Mouse (Mus musculus): Measurements from ENCODE around the gene Lpin1.
A peak's percentile ranks its signal among the peaks of the same experiment; 100 is the strongest.

Lpin1 gene

GRCm38 (mm10) chr12:16618512-16619274, 7.9 kb upstream of the Lpin1 start:
- no peak for DNase-seq (ENCODE audit: low spot score)

GRCm38 (mm10) chr12:16615738-16616137, 5.0 kb upstream of the Lpin1 start:
- DNase-seq (ENCODE audit: low spot score), result no peak

GRCm38 (mm10) chr12:16614556-16614955, 3.8 kb upstream of the Lpin1 start:
- DNase-seq (ENCODE audit: low spot score), result no peak

GRCm38 (mm10) chr12:16605624-16606023, 5.1 kb downstream of the Lpin1 start:
- DNase-seq (ENCODE audit: low spot score), result no peak

GRCm38 (mm10) chr12:16602271-16602670, 8.5 kb downstream of the Lpin1 start:
- DNase-seq (ENCODE audit: low spot score), result no peak

GRCm38 (mm10) chr12:16600374-16600773, 10.4 kb downstream of the Lpin1 start:
- DNase-seq (ENCODE audit: low spot score), result no peak

GRCm38 (mm10) chr12:16599359-16599758, 11.4 kb downstream of the Lpin1 start:
- DNase-seq (ENCODE audit: low spot score), result no peak

- DNase-seq (ENCODE audit: low spot score), result no peak
Measured at GRCm38 (mm10) chr12:16593761-16594160, 17.0 kb downstream of the Lpin1 start.

- DNase-seq (ENCODE audit: low spot score), result no peak
Measured at GRCm38 (mm10) chr12:16593014-16593413, 17.8 kb downstream of the Lpin1 start.

- DNase-seq (ENCODE audit: low spot score), result no peak
Measured at GRCm38 (mm10) chr12:16592451-16592850, 18.3 kb downstream of the Lpin1 start.

GRCm38 (mm10) chr12:16591453-16592200, 19.1 kb downstream of the Lpin1 start:
- peak; percentile 94 for DNase-seq (ENCODE audit: low spot score)

GRCm38 (mm10) chr12:16589966-16590365, 20.8 kb downstream of the Lpin1 start:
- DNase-seq (ENCODE audit: low spot score), result no peak

- peak; percentile 92 for DNase-seq (ENCODE audit: low spot score)
Measured at GRCm38 (mm10) chr12:16589204-16589949, 21.4 kb downstream of the Lpin1 start.

- DNase-seq (ENCODE audit: low spot score), result peak; percentile 39
Measured at GRCm38 (mm10) chr12:16588396-16589042, 22.2 kb downstream of the Lpin1 start.

GRCm38 (mm10) chr12:16587767-16588166, 23.0 kb downstream of the Lpin1 start:
- DNase-seq (ENCODE audit: low spot score), result no peak

- no peak for DNase-seq (ENCODE audit: low spot score)
Measured at GRCm38 (mm10) chr12:16587111-16587510, 23.7 kb downstream of the Lpin1 start.

- no peak for DNase-seq (ENCODE audit: low spot score)
Measured at GRCm38 (mm10) chr12:16584964-16585363, 25.8 kb downstream of the Lpin1 start.

- DNase-seq (ENCODE audit: low spot score), result peak; percentile 38
Measured at GRCm38 (mm10) chr12:16584035-16584682, 26.6 kb downstream of the Lpin1 start.

GRCm38 (mm10) chr12:16583313-16583712, 27.5 kb downstream of the Lpin1 start:
- no peak for DNase-seq (ENCODE audit: low spot score)

- no peak for DNase-seq (ENCODE audit: low spot score)
Measured at GRCm38 (mm10) chr12:16580306-16580705, 30.5 kb downstream of the Lpin1 start.

GRCm38 (mm10) chr12:16577665-16578233, 33.0 kb downstream of the Lpin1 start:
- DNase-seq (ENCODE audit: low spot score), result no peak

Data from T-cell, adult 2 months (primary cell).